Mouse (Mus musculus): Measurements from ENCODE around the gene Olfr508.
"Not testable (repeated sequence)": the region's sequence is repeated elsewhere in the genome, so short reads cannot be mapped to it uniquely, and the experiment has no call there.

Gene Olfr508

GRCm38 (mm10) chr7:108629694-108630093 lies at the start of gene Olfr508:
TSS of gene Olfr508 (plus strand) at chr7:108629994.
- no peak for DNase-seq (ENCODE audit: low read depth, low spot score)

- DNase-seq (ENCODE audit: low read depth, low spot score) = no peak
Measured at GRCm38 (mm10) chr7:108589797-108590196, 40.0 kb upstream of the Olfr508 start.

GRCm38 (mm10) chr7:108601916-108602315 lies 27.9 kb upstream of the Olfr508 start:
- not testable (repeated sequence) for DNase-seq (ENCODE audit: low read depth, low spot score)

- DNase-seq (ENCODE audit: low read depth, low spot score) = no peak
Measured at GRCm38 (mm10) chr7:108610487-108610886, 19.3 kb upstream of the Olfr508 start, which contains the start of gene Olfr506. TSS of gene Olfr506 (plus strand) at chr7:108610787.

- DNase-seq (ENCODE audit: low read depth, low spot score) = no peak
Measured at GRCm38 (mm10) chr7:108614110-108614509, 15.7 kb upstream of the Olfr508 start.

GRCm38 (mm10) chr7:108616781-108617180 lies 13.0 kb upstream of the Olfr508 start:
- not testable (repeated sequence) for DNase-seq (ENCODE audit: low read depth, low spot score)

- DNase-seq (ENCODE audit: low read depth, low spot score) = no peak
Measured at GRCm38 (mm10) chr7:108621514-108621913, 8.3 kb upstream of the Olfr508 start, which contains the start of gene Olfr507. TSS of gene Olfr507 (plus strand) at chr7:108621814.

GRCm38 (mm10) chr7:108651806-108652205 lies 22.0 kb downstream of the Olfr508 start, which contains the start of gene Olfr509:
TSS of gene Olfr509 (minus strand) at chr7:108651906.
- no peak for DNase-seq (ENCODE audit: low read depth, low spot score)

GRCm38 (mm10) chr7:108662419-108662818 lies 32.6 kb downstream of the Olfr508 start:
- DNase-seq (ENCODE audit: low read depth, low spot score) = no peak

GRCm38 (mm10) chr7:108666118-108666517 lies 36.3 kb downstream of the Olfr508 start, which contains the start of gene Olfr510:
TSS of gene Olfr510 (plus strand) at chr7:108666418.
- no peak for DNase-seq (ENCODE audit: low read depth, low spot score)

- no peak for DNase-seq (ENCODE audit: low read depth, low spot score)
Measured at GRCm38 (mm10) chr7:108671058-108671457, 41.3 kb downstream of the Olfr508 start.

GRCm38 (mm10) chr7:108678886-108679285 lies 49.1 kb downstream of the Olfr508 start:
- DNase-seq (ENCODE audit: low read depth, low spot score) = no peak

All from telencephalon, adult 2 months (tissue).